Mouse (Mus musculus) ovary, adult 2 months (tissue): Measurements from ENCODE around the gene Usp17lb. TPM values are rescaled to one million over a fixed set of nuclear protein-coding genes. Genes with fewer than 3 reads are reported as not detected.

Experiments used
- polyA plus RNA-seq: library from polyadenylated mRNA; depleted of rRNA; stranded (reverse); fragments of >200 nt; gene quantifications from 2 replicates; pipeline ENCODE4 v1.2.3, GENCODE M21; 2012; rRNA removed

Usp17lb gene
- polyA plus RNA-seq = not detected in 2 replicates

DNA sequence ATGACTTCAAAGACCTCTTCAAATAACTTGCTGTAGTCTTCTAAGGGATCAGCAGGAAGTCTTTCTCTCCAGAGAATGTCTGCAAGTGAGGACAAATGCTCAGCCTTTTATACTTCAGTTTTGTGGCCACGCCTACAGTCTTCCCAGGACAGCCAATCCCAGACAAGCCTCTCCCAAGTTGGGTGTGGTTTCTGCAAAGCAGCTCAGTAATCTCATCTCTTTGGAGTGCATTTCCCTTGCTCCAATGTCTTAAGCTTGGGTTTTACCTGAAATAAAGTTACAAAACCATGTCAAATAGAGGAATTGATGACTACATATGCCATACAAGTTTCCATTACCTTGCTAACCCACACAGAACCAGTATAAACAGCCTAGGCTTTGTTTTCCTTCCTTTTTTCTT, at the start of gene Usp17lb:
Gene Usp17lb (minus strand): TSS at position 101 of the 400 bp plus-strand sequence.

DNA sequence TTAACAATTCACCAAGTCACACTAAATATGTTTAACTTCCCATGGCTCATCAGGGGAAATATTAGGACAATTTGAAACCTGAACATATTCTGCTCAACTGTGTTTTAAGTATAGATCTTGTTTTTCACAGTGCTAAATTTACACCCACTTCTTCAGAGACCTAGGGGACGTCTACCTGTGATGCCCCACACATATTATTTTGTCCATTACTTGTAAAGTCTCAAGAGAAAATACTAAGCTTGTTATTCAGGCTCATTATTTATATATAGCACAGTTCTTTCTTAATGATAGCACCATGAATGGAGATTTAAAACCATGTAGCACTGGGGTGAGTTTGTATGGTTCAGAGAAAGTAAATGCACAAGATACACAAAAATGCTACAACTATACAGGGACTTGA, 35.3 kb upstream of the Usp17lb start, which contains the start of gene Olfr665:
Gene Olfr665 (plus strand): TSS at position 301 of the 400 bp plus-strand sequence.

DNA sequence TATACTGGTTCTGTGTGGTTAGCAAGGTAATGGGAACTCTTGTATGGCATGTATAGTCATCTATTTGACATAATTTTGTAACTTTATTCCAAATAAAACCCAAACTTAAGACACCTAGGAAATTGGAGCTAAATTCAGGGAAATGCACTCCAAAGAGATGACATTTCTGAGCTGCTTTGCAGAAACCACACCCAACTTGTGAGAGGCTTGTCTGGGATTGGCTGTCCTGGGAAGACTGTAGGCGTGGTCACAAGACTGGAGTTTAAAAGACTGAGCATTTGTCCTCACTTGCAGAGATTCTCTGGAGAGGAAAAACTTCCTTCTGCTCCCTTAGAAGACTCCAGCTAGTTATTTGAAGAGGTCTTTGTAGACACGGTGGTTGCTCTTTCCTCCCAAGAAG, 14.3 kb upstream of the Usp17lb start, which contains the start of gene Usp17la:
Gene Usp17la (plus strand): TSS at position 301 of the 400 bp plus-strand sequence.

Other genes starting within 250 kb of the Usp17lb start
- not detected in 2 replicates for gene Olfr655, start 240.8 kb downstream of the Usp17lb start, polyA plus RNA-seq
- not detected in 2 replicates for gene Olfr656, start 228.6 kb downstream of the Usp17lb start, polyA plus RNA-seq
- gene Olfr657, start 217.8 kb downstream of the Usp17lb start, polyA plus RNA-seq = not detected in 2 replicates
- gene Olfr658, start 195.3 kb downstream of the Usp17lb start, polyA plus RNA-seq = not detected in 2 replicates
- not detected in 2 replicates for gene Olfr659, start 175.8 kb downstream of the Usp17lb start, polyA plus RNA-seq
- not detected in 2 replicates for gene Olfr661, start 156.1 kb downstream of the Usp17lb start, polyA plus RNA-seq
- gene Usp17le, start 65.1 kb downstream of the Usp17lb start, polyA plus RNA-seq = not detected in 2 replicates
- not detected in 2 replicates for gene Usp17la, start 14.4 kb upstream of the Usp17lb start, polyA plus RNA-seq
- gene Olfr665, start 35.4 kb upstream of the Usp17lb start, polyA plus RNA-seq = not detected in 2 replicates
- not detected in 2 replicates for gene Olfr666, start 53.3 kb upstream of the Usp17lb start, polyA plus RNA-seq
- gene Olfr667, start 78.9 kb upstream of the Usp17lb start, polyA plus RNA-seq = not detected in 2 replicates
- gene Olfr668, start 85.5 kb upstream of the Usp17lb start, polyA plus RNA-seq = not detected in 2 replicates
- not detected in 2 replicates for gene Olfr669, start 91.6 kb upstream of the Usp17lb start, polyA plus RNA-seq
- gene Olfr670, start 120.0 kb upstream of the Usp17lb start, polyA plus RNA-seq = not detected in 2 replicates
- not detected in 2 replicates for gene Olfr671, start 136.5 kb upstream of the Usp17lb start, polyA plus RNA-seq
- not detected in 2 replicates for gene Olfr672, start 159.4 kb upstream of the Usp17lb start, polyA plus RNA-seq
- gene Olfr675, start 185.9 kb upstream of the Usp17lb start, polyA plus RNA-seq = not detected in 2 replicates
- not detected in 2 replicates for gene Olfr676, start 190.1 kb upstream of the Usp17lb start, polyA plus RNA-seq
- gene Olfr677, start 208.8 kb upstream of the Usp17lb start, polyA plus RNA-seq = not detected in 2 replicates
- not detected in 2 replicates for gene Olfr678, start 221.9 kb upstream of the Usp17lb start, polyA plus RNA-seq
- not detected in 2 replicates for gene Olfr679, start 238.6 kb upstream of the Usp17lb start, polyA plus RNA-seq